Mouse (Mus musculus): ENCODE data around the gene Ubac2. TPM values are rescaled to one million over a fixed set of nuclear protein-coding genes. Genes with fewer than 3 reads are reported as not detected.

Gene Ubac2
- polyA plus RNA-seq, 1 experiment from 2014 or later = 66.3 TPM

- H3K4me1 ChIP-seq (replicated peaks; ENCODE audit: control insufficient read depth, insufficient read depth, low read length) = no peaks in the 10 kb centered on the region
- DNase-seq (ENCODE audit: low spot score) (no peak), ATAC-seq (ENCODE audit: low FRiP score) (no peak)
- H3K27me3 ChIP-seq (ENCODE audit: control insufficient read depth, insufficient read depth, low read length) = no peaks in the 10 kb centered on the region
- no peaks in the 10 kb centered on the region for H3K36me3 ChIP-seq (ENCODE audit: control insufficient read depth, insufficient read depth, low read length)
- H3K9ac ChIP-seq (ENCODE audit: low read depth, low read length) = no peak overlapping the region
- no peak overlapping the region for H3K27ac ChIP-seq (ENCODE audit: low read depth, low read length)
- no peak overlapping the region for H3K4me3 ChIP-seq (ENCODE audit: low read depth, low read length)
- WGBS = 91% methylated on average over 5 of the region's 5 CpGs
- H3K4me2 ChIP-seq (replicated peaks; ENCODE audit: low read depth, low read length) = no peak overlapping the region
- no peaks in the 10 kb centered on the region for H3K9me3 ChIP-seq (ENCODE audit: control insufficient read depth, low read length)
These were observed 77.9 kb downstream of the Ubac2 start for GRCm38 (mm10) chr14:121956291-121956690.

- no peak overlapping the region for H3K4me3 ChIP-seq (ENCODE audit: low read depth, low read length)
- H3K27ac ChIP-seq (ENCODE audit: low read depth, low read length) = no peak overlapping the region
- no peaks in the 10 kb centered on the region for H3K9me3 ChIP-seq (ENCODE audit: control insufficient read depth, low read length)
- H3K36me3 ChIP-seq (ENCODE audit: control insufficient read depth, insufficient read depth, low read length) = no peaks in the 10 kb centered on the region
- DNase-seq (ENCODE audit: low spot score) = no peak
- 92% methylated on average over 10 of the region's 10 CpGs for WGBS
- no peak overlapping the region for H3K4me2 ChIP-seq (replicated peaks; ENCODE audit: low read depth, low read length)
- no peak overlapping the region for H3K9ac ChIP-seq (ENCODE audit: low read depth, low read length)
- H3K4me1 ChIP-seq (replicated peaks; ENCODE audit: control insufficient read depth, insufficient read depth, low read length) = no peaks in the 10 kb centered on the region
- no peaks in the 10 kb centered on the region for H3K27me3 ChIP-seq (ENCODE audit: control insufficient read depth, insufficient read depth, low read length)
- no peak for ATAC-seq (ENCODE audit: low FRiP score)
These were observed 78.9 kb downstream of the Ubac2 start for GRCm38 (mm10) chr14:121957176-121957871.

GRCm38 (mm10) chr14:121958041-121958750 is 79.8 kb downstream of the Ubac2 start:
- H3K27ac ChIP-seq (ENCODE audit: low read depth, low read length) = no peak overlapping the region
- DNase-seq (ENCODE audit: low spot score) (no peak), ATAC-seq (ENCODE audit: low FRiP score) (no peak)
- H3K27me3 ChIP-seq (ENCODE audit: control insufficient read depth, insufficient read depth, low read length) = no peaks in the 10 kb centered on the region
- no peaks in the 10 kb centered on the region for H3K9me3 ChIP-seq (ENCODE audit: control insufficient read depth, low read length)
- no peak overlapping the region for H3K4me2 ChIP-seq (replicated peaks; ENCODE audit: low read depth, low read length)
- H3K9ac ChIP-seq (ENCODE audit: low read depth, low read length) = no peak overlapping the region
- H3K4me3 ChIP-seq (ENCODE audit: low read depth, low read length) = no peak overlapping the region
- 90% methylated on average over 3 of the region's 3 CpGs for WGBS
- H3K36me3 ChIP-seq (ENCODE audit: control insufficient read depth, insufficient read depth, low read length) = no peaks in the 10 kb centered on the region
- no peaks in the 10 kb centered on the region for H3K4me1 ChIP-seq (replicated peaks; ENCODE audit: control insufficient read depth, insufficient read depth, low read length)

GRCm38 (mm10) chr14:121958751-121959537 is 80.5 kb downstream of the Ubac2 start:
- no peak overlapping the region for H3K4me2 ChIP-seq (replicated peaks; ENCODE audit: low read depth, low read length)
- no peaks in the 10 kb centered on the region for H3K27me3 ChIP-seq (ENCODE audit: control insufficient read depth, insufficient read depth, low read length)
- no peaks in the 10 kb centered on the region for H3K4me1 ChIP-seq (replicated peaks; ENCODE audit: control insufficient read depth, insufficient read depth, low read length)
- ATAC-seq (ENCODE audit: low FRiP score) (no peak), DNase-seq (ENCODE audit: low spot score) (no peak)
- H3K4me3 ChIP-seq (ENCODE audit: low read depth, low read length) = no peak overlapping the region
- no peaks in the 10 kb centered on the region for H3K36me3 ChIP-seq (ENCODE audit: control insufficient read depth, insufficient read depth, low read length)
- no peak overlapping the region for H3K9ac ChIP-seq (ENCODE audit: low read depth, low read length)
- H3K27ac ChIP-seq (ENCODE audit: low read depth, low read length) = no peak overlapping the region
- H3K9me3 ChIP-seq (ENCODE audit: control insufficient read depth, low read length) = no peaks in the 10 kb centered on the region
- WGBS = 95% methylated on average over 10 of the region's 10 CpGs

- DNase-seq (ENCODE audit: low spot score) (no peak), ATAC-seq (ENCODE audit: low FRiP score) (no peak)
- WGBS = 98% methylated on average over 3 of the region's 3 CpGs
- H3K9ac ChIP-seq (ENCODE audit: low read depth, low read length) = no peak overlapping the region
- H3K9me3 ChIP-seq (ENCODE audit: control insufficient read depth, low read length) = no peaks in the 10 kb centered on the region
- no peak overlapping the region for H3K4me2 ChIP-seq (replicated peaks; ENCODE audit: low read depth, low read length)
- H3K4me1 ChIP-seq (replicated peaks; ENCODE audit: control insufficient read depth, insufficient read depth, low read length) = no peaks in the 10 kb centered on the region
- H3K27ac ChIP-seq (ENCODE audit: low read depth, low read length) = no peak overlapping the region
- H3K36me3 ChIP-seq (ENCODE audit: control insufficient read depth, insufficient read depth, low read length) = no peaks in the 10 kb centered on the region
- H3K27me3 ChIP-seq (ENCODE audit: control insufficient read depth, insufficient read depth, low read length) = no peaks in the 10 kb centered on the region
- H3K4me3 ChIP-seq (ENCODE audit: low read depth, low read length) = no peak overlapping the region
These were observed 81.1 kb downstream of the Ubac2 start for GRCm38 (mm10) chr14:121959538-121959980.

GRCm38 (mm10) chr14:121960031-121960430 is 81.6 kb downstream of the Ubac2 start:
- ATAC-seq (ENCODE audit: low FRiP score) = no peak
- no peaks in the 10 kb centered on the region for H3K27me3 ChIP-seq (ENCODE audit: control insufficient read depth, insufficient read depth, low read length)
- no peaks in the 10 kb centered on the region for H3K4me1 ChIP-seq (replicated peaks; ENCODE audit: control insufficient read depth, insufficient read depth, low read length)
- no peaks in the 10 kb centered on the region for H3K36me3 ChIP-seq (ENCODE audit: control insufficient read depth, insufficient read depth, low read length)
- no peak overlapping the region for H3K27ac ChIP-seq (ENCODE audit: low read depth, low read length)
- DNase-seq (ENCODE audit: low spot score) = no peak
- H3K9me3 ChIP-seq (ENCODE audit: control insufficient read depth, low read length) = no peaks in the 10 kb centered on the region
- H3K9ac ChIP-seq (ENCODE audit: low read depth, low read length) = no peak overlapping the region
- no peak overlapping the region for H3K4me3 ChIP-seq (ENCODE audit: low read depth, low read length)
- H3K4me2 ChIP-seq (replicated peaks; ENCODE audit: low read depth, low read length) = no peak overlapping the region
- WGBS = 87% methylated on average over 4 of the region's 4 CpGs

GRCm38 (mm10) chr14:121960531-121960930 is 82.1 kb downstream of the Ubac2 start:
- H3K36me3 ChIP-seq (ENCODE audit: control insufficient read depth, insufficient read depth, low read length) = no peaks in the 10 kb centered on the region
- DNase-seq (ENCODE audit: low spot score) (no peak), ATAC-seq (ENCODE audit: low FRiP score) (no peak)
- H3K4me3 ChIP-seq (ENCODE audit: low read depth, low read length) = no peak overlapping the region
- no peak overlapping the region for H3K9ac ChIP-seq (ENCODE audit: low read depth, low read length)
- 93% methylated on average over 2 of the region's 2 CpGs for WGBS
- H3K4me1 ChIP-seq (replicated peaks; ENCODE audit: control insufficient read depth, insufficient read depth, low read length) = no peaks in the 10 kb centered on the region
- no peak overlapping the region for H3K27ac ChIP-seq (ENCODE audit: low read depth, low read length)
- H3K27me3 ChIP-seq (ENCODE audit: control insufficient read depth, insufficient read depth, low read length) = no peaks in the 10 kb centered on the region
- no peak overlapping the region for H3K4me2 ChIP-seq (replicated peaks; ENCODE audit: low read depth, low read length)
- H3K9me3 ChIP-seq (ENCODE audit: control insufficient read depth, low read length) = no peaks in the 10 kb centered on the region

GRCm38 (mm10) chr14:121960997-121961396 is 82.6 kb downstream of the Ubac2 start:
- DNase-seq (ENCODE audit: low spot score) = no peak
- H3K27me3 ChIP-seq (ENCODE audit: control insufficient read depth, insufficient read depth, low read length) = no peaks in the 10 kb centered on the region
- no peak overlapping the region for H3K9ac ChIP-seq (ENCODE audit: low read depth, low read length)
- H3K4me2 ChIP-seq (replicated peaks; ENCODE audit: low read depth, low read length) = no peak overlapping the region
- H3K36me3 ChIP-seq (ENCODE audit: control insufficient read depth, insufficient read depth, low read length) = no peaks in the 10 kb centered on the region
- no peak for ATAC-seq (ENCODE audit: low FRiP score)
- no peaks in the 10 kb centered on the region for H3K4me1 ChIP-seq (replicated peaks; ENCODE audit: control insufficient read depth, insufficient read depth, low read length)
- no peak overlapping the region for H3K27ac ChIP-seq (ENCODE audit: low read depth, low read length)
- WGBS = 81% methylated on average over 6 of the region's 6 CpGs
- no peak overlapping the region for H3K4me3 ChIP-seq (ENCODE audit: low read depth, low read length)
- H3K9me3 ChIP-seq (ENCODE audit: control insufficient read depth, low read length) = no peaks in the 10 kb centered on the region

Data from hindbrain, embryonic 11.5 days (tissue).